Mouse (Mus musculus) kidney, embryonic 16.5 days (tissue): ENCODE measurements around the gene Strn3. TPM values are rescaled to one million over a fixed set of nuclear protein-coding genes. Genes with fewer than 3 reads are reported as not detected.

Source experiments
- ATAC-seq: fragments of 200-750 bp; cut with Nextera tagmentation; 2 replicates; pipeline ENCODE4 v1.8.0; 2017; ENCODE audit warnings: moderate TSS enrichment; ENCODE audit not compliant: low FRiP score, low TSS enrichment
- H3K27ac ChIP-seq: fragments of 300-500 bp; sonication (generic); 2 replicates; pipeline ENCODE4 v1.5.1; 2014; ENCODE audit warnings: low read length
- H3K27me3 ChIP-seq: fragments of 300-500 bp; sonication (generic); 2 replicates; pipeline ENCODE4 v1.6.1; 2014; ENCODE audit warnings: low read length, control low read depth, mixed read lengths; ENCODE audit not compliant: insufficient read depth
- H3K36me3 ChIP-seq: fragments of 300-500 bp; sonication (generic); 2 replicates; pipeline ENCODE4 v1.6.1; 2014; ENCODE audit warnings: low read length, control low read depth, mixed read lengths; ENCODE audit not compliant: insufficient read depth
- H3K4me1 ChIP-seq: fragments of 300-500 bp; sonication (generic); 2 replicates; pipeline ENCODE4 v1.6.1; 2014; ENCODE audit warnings: low read length, control low read depth, mixed read lengths; ENCODE audit not compliant: insufficient read depth
- H3K4me2 ChIP-seq: fragments of 300-500 bp; sonication (generic); replicated peaks from 2 replicates; pipeline ENCODE4 v1.6.1; 2014; ENCODE audit warnings: low read depth, low read length
- H3K4me3 ChIP-seq: fragments of 300-500 bp; sonication (generic); 2 replicates; pipeline ENCODE4 v1.5.1; 2014; ENCODE audit warnings: mild to moderate bottlenecking, low read length
- H3K9ac ChIP-seq: fragments of 300-500 bp; sonication (generic); replicated peaks from 2 replicates; pipeline ENCODE4 v1.6.1; 2014; ENCODE audit warnings: low read length
- H3K9me3 ChIP-seq: fragments of 300-500 bp; sonication (generic); 2 replicates; pipeline ENCODE4 v1.6.1; 2016; ENCODE audit warnings: low read length, control low read depth
- WGBS: fragments of 180-500 bp; shearing (Covaris S2); extraction: QIAGEN DNeasy Blood & Tissue Kit; methylation state at CpG from one replicate; pipeline ENCODE4 v1.1.7; 2014; 5-methylcytosine and 5-hydroxymethylcytosine counted together
- polyA plus RNA-seq: library from polyadenylated mRNA; unstranded; fragments of >200 nt; fragmentation: Nextera tagmentation; extraction: Ambion mirVana; gene quantifications from 2 replicates; pipeline ENCODE4 v1.2.1, GENCODE M21; 2015

Strn3 gene
- polyA plus RNA-seq, 1 experiment from 2014 or later, result 38.5 TPM

DNA sequence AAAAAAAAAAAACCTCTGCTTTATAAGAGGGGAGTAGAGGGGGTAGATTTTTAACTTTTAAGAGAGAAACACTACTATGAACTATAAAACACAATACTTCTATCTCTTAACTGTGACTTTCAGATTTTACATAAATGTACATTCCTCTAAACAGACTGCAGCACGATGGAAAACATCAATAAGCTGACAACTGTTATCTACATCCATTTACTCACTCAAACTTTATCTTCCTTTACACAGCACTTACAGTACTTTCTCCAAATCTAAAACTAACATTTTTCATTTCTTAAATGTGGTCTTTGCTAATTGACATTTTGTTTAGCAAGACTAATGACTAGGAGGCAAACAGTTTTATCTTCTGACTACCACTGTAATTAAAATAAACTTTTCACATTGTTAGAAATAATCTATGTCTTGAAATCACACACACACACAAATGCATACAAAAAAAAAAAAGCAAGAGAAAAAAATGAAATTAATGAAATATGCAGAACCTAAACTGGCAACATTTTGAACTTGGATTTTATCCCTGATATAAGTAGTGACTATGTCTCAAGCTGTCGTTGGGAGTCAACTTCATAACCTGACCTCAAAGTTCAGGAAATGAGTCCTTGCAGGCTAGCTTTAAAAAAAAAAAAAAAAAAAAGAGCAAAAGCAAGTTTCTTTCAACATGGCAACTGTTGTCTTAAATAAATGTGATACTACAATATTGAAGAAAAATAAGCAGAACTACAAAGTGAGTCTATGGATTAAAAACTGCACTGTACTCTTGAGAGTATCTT lies 54.8 kb downstream of the Strn3 start:
- H3K9ac ChIP-seq, result no peak overlapping the region
- no peak overlapping the region for H3K4me3 ChIP-seq
- no peaks in the 10 kb centered on the region for H3K9me3 ChIP-seq
- H3K4me2 ChIP-seq, result no peak overlapping the region
- H3K27ac ChIP-seq, result no peak overlapping the region
- H3K27me3 ChIP-seq, result no peaks in the 10 kb centered on the region
- no peak for ATAC-seq
- H3K4me1 ChIP-seq, result no peaks in the 10 kb centered on the region
- peaks cover 6% of the 10 kb centered on the region; the same call in 1 of the 2 replicates for H3K36me3 ChIP-seq
- WGBS, result 65% methylated on average over 2 of the region's 2 CpGs

GRCm38 (mm10) chr12:51636260-51636659 lies 55.4 kb downstream of the Strn3 start:
- Histone ChIP-seq H3K4me2 (no peak overlapping the region), H3K9me3 (no peaks in the 10 kb centered on the region), H3K9ac (no peak overlapping the region), H3K4me1 (no peaks in the 10 kb centered on the region), H3K27me3 (no peaks in the 10 kb centered on the region), H3K36me3 (peaks cover 6% of the 10 kb centered on the region; the same call in 1 of the 2 replicates), H3K27ac (no peak overlapping the region), H3K4me3 (no peak overlapping the region)
- no peak for ATAC-seq
- WGBS, result 85% methylated on average over 2 of the region's 2 CpGs

DNA sequence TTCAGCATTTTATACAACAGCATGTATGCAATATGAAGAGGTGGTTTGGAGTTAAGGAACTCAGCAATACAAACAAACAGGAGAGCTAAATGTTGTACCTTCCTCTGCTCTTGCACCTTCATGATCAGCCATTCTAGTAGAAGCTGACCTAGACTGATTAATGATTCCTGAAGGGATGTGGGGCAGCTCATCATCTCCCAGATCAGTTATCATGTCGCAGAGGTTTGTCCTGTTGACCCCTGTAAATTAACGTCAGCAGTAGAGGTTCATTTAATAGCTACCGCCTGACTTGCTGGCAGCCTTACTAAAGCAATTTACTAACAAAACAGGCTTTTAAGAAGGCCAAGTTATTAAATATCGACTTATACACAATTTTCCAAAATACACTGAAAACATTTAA lies 58.2 kb downstream of the Strn3 start:
- Histone ChIP-seq H3K4me2 (no peak overlapping the region), H3K9me3 (no peaks in the 10 kb centered on the region), H3K27me3 (no peaks in the 10 kb centered on the region), H3K36me3 (peaks cover 4% of the 10 kb centered on the region; the same call in 1 of the 2 replicates), H3K27ac (no peak overlapping the region), H3K9ac (no peak overlapping the region), H3K4me3 (no peak overlapping the region), H3K4me1 (no peaks in the 10 kb centered on the region)
- WGBS, result 56% methylated on average over 4 of the region's 4 CpGs
- no peak; the same call in 1 of the 2 replicates for ATAC-seq

GRCm38 (mm10) chr12:51623366-51623694 lies 68.4 kb downstream of the Strn3 start:
- no peak overlapping the region for H3K4me3 ChIP-seq
- H3K36me3 ChIP-seq, result peaks cover 16% of the 10 kb centered on the region; the same call in 1 of the 2 replicates
- H3K27me3 ChIP-seq, result no peaks in the 10 kb centered on the region
- no peaks in the 10 kb centered on the region for H3K9me3 ChIP-seq
- H3K4me2 ChIP-seq, result no peak overlapping the region
- no peak for ATAC-seq
- no peaks in the 10 kb centered on the region for H3K4me1 ChIP-seq
- no peak overlapping the region for H3K9ac ChIP-seq
- no peak overlapping the region for H3K27ac ChIP-seq

DNA sequence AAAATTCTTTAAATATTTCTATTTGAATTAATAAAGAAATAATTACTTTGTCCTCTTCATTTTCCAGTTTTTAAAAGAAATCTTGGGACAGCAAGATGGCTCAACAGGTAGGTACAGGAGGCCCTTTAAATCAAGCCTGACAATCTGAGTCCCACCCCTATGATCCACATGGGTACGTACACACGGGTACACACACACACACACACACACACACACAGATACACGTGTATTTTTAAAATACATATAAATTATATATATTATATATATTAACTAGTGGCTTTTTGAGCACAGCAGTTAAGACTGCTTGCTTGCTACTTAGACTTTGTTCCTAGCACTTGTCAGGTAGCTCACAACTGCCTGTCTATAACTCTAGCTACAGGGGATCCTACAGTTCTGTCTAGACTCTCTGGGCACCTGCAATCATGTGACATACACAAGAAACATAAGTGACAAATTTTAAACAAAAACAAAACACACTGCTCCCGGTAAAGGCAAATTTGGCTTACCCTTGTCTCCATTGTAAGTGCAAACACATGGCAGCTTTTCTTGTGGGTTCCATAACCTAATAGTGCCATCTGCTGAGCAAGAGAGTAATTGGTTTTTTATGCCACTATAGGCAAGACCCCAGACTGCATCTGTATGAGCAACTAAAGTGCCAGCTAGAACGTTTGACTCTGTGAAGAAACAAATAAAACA lies 68.9 kb downstream of the Strn3 start:
- 80% methylated on average over 5 of the region's 5 CpGs for WGBS

DNA sequence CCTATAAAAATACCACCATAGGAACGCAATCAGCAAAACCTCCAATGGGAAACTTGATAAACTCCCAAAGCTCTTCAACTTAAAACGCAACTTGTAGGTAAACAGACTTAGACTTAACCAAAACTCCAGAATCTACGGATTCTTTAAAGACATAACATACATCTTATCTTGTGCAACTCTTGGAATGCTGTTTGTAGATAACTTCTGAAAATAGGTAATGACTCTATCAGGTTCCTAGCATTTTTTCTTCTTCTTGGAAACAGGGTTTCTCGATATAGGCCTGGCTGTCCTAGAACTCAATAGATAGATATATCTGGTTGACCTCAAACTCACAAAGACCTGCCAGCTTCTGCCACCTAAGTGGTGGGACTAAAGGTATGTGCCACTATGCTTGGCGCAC lies 70.5 kb downstream of the Strn3 start:
- 93% methylated on average over 5 of the region's 5 CpGs for WGBS
- no peak overlapping the region for H3K27ac ChIP-seq
- ATAC-seq, result no peak
- H3K27me3 ChIP-seq, result no peaks in the 10 kb centered on the region
- peaks cover 26% of the 10 kb centered on the region for H3K36me3 ChIP-seq
- no peaks in the 10 kb centered on the region for H3K9me3 ChIP-seq
- no peak overlapping the region for H3K4me3 ChIP-seq
- H3K4me2 ChIP-seq, result no peak overlapping the region
- H3K9ac ChIP-seq, result no peak overlapping the region
- no peaks in the 10 kb centered on the region for H3K4me1 ChIP-seq

More for the DNA sequence above, 68.9 kb downstream of the Strn3 start:
- ATAC-seq, result no peak
- Histone ChIP-seq H3K36me3 (peaks cover 19% of the 10 kb centered on the region; the same call in 1 of the 2 replicates), H3K4me3 (no peak overlapping the region), H3K4me1 (no peaks in the 10 kb centered on the region), H3K27me3 (no peaks in the 10 kb centered on the region), H3K27ac (no peak overlapping the region), H3K4me2 (no peak overlapping the region), H3K9ac (no peak overlapping the region), H3K9me3 (no peaks in the 10 kb centered on the region)

- Histone ChIP-seq H3K27me3 (no peaks in the 10 kb centered on the region), H3K4me3 (no peak overlapping the region), H3K27ac (no peak overlapping the region), H3K4me2 (no peak overlapping the region), H3K9ac (no peak overlapping the region), H3K4me1 (no peaks in the 10 kb centered on the region), H3K9me3 (no peaks in the 10 kb centered on the region), H3K36me3 (peaks cover 27% of the 10 kb centered on the region)
- ATAC-seq, result no peak
Measured at GRCm38 (mm10) chr12:51620572-51620971, 71.1 kb downstream of the Strn3 start.

DNA sequence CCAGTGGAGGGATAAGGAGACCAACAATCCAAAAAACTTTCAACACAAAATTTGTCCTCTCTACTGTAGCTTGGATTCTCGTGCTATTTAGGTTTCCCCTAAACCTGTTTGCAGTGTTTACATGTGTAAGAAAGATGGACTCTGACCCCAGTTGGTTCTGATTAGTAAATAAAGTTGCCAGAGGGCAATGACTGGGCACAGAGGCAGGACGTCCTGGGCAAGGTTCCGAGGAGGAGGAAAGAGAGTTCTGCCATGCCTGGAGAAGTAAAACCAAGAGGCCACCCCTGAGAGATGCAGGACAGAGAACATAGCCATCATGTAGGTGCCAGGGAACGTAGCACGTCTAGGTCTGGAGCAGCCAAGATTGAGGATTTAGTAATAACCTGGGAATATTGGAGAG lies 79.3 kb downstream of the Strn3 start:
- H3K36me3 ChIP-seq, result peaks cover 40% of the 10 kb centered on the region
- H3K4me1 ChIP-seq, result no peaks in the 10 kb centered on the region
- ATAC-seq, result no peak
- H3K9ac ChIP-seq, result no peak overlapping the region
- no peak overlapping the region for H3K4me2 ChIP-seq
- no peaks in the 10 kb centered on the region for H3K27me3 ChIP-seq
- H3K27ac ChIP-seq, result no peak overlapping the region
- 86% methylated on average over 5 of the region's 5 CpGs for WGBS
- H3K9me3 ChIP-seq, result no peaks in the 10 kb centered on the region
- no peak overlapping the region for H3K4me3 ChIP-seq

DNA sequence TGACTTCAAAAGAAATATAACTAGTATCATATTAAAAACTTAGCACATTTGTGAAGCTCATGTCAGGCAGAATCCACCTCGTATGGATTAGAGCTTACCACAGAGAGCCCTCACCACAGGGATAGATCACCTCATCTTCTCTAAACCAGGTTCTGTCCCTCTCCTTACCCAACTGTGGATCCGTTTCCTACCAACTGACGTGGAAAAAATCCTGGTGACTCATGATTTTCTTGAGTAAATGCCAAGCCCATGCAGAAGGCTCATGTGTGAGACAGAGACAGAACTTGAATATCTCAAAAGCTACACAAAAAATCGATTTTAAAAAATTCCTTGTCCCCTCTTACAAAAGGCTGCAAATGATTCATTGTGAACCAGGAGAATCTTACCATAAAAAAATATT lies 85.6 kb downstream of the Strn3 start:
- no peak overlapping the region for H3K4me3 ChIP-seq
- no peaks in the 10 kb centered on the region for H3K27me3 ChIP-seq
- no peak for ATAC-seq
- 84% methylated on average over 4 of the region's 4 CpGs for WGBS
- no peak overlapping the region for H3K9ac ChIP-seq
- H3K4me2 ChIP-seq, result no peak overlapping the region
- no peaks in the 10 kb centered on the region for H3K4me1 ChIP-seq
- no peaks in the 10 kb centered on the region for H3K9me3 ChIP-seq
- peaks cover 19% of the 10 kb centered on the region for H3K36me3 ChIP-seq
- H3K27ac ChIP-seq, result no peak overlapping the region

DNA sequence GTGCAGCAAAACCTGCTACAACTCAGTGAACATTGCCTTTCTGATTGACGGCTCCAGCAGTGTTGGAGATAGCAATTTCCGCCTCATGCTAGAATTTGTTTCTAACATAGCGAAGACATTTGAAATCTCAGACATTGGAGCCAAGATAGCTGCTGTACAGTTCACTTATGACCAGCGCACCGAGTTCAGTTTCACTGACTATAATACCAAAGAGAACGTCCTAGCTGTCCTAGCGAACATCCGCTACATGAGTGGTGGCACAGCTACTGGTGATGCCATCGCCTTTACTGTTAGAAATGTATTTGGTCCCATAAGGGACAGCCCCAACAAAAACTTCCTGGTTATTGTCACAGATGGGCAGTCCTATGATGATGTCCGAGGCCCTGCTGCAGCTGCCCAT lies 88.4 kb downstream of the Strn3 start:
- Histone ChIP-seq H3K4me1 (no peaks in the 10 kb centered on the region), H3K27me3 (no peaks in the 10 kb centered on the region), H3K27ac (no peak overlapping the region), H3K9ac (no peak overlapping the region), H3K36me3 (peaks cover 13% of the 10 kb centered on the region), H3K4me3 (no peak overlapping the region), H3K9me3 (no peaks in the 10 kb centered on the region), H3K4me2 (no peak overlapping the region)
- ATAC-seq, result no peak
- WGBS, result 95% methylated on average over 10 of the region's 10 CpGs
